Mouse (Mus musculus): ENCODE measurements around the gene Sowahd. TPM values are rescaled to one million over a fixed set of nuclear protein-coding genes. Genes with fewer than 3 reads are reported as not detected.
A peak's percentile ranks its signal among the peaks of the same experiment; 100 is the strongest.

Gene Sowahd
- polyA plus RNA-seq (2016; fragmentation: Nextera tagmentation; extraction: Ambion mirVana): 1.8 and 2.3 TPM in 2 replicates

- H3K4me1 ChIP-seq: peaks cover 12% of the 10 kb centered on the region; the same call in 1 of the 2 replicates
- H3K9me3 ChIP-seq: no peaks in the 10 kb centered on the region
- 9% methylated on average over 38 of the region's 38 CpGs for WGBS
- no peak within 1 kb of the TSS for H3K27ac ChIP-seq
- no peaks in the 10 kb centered on the region for H3K36me3 ChIP-seq
- peak within 1 kb of the TSS; percentile 50 for H3K4me3 ChIP-seq
- peaks cover 86% of the 10 kb centered on the region for H3K27me3 ChIP-seq (ENCODE audit: insufficient read depth, poor library complexity, severe bottlenecking)
- DNase-seq (ENCODE audit: low spot score): no peak
Measured at GRCm38 (mm10) chrX:37048066-37048889, at the start of gene Sowahd. Sowahd (plus strand) TSS chrX:37048845.

DNA sequence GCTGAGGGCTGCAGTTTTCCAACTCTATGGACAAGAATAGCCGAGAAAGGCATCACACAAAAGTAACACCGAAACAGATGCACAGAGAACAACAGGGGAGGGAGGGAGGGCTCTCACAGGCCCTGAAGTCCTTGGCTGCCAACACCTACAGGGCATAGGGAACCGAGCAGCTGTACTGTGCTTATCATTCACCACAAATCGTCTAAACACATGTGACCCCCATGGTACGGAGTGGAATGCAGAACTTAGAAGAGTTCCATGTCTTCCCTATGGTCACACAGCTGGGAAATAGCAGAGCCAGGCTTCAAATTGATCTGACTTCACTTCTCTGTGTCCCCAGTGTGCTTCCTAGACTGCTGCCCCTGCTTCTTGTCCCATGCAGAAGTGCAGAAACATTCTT lies 34.8 kb upstream of the Sowahd start:
- H3K27ac ChIP-seq: no peak overlapping the region
- H3K27me3 ChIP-seq (ENCODE audit: insufficient read depth, poor library complexity, severe bottlenecking): no peaks in the 10 kb centered on the region
- 53% methylated on average over 5 of the region's 5 CpGs for WGBS
- no peak overlapping the region for H3K4me3 ChIP-seq
- H3K36me3 ChIP-seq: no peaks in the 10 kb centered on the region
- no peaks in the 10 kb centered on the region for H3K9me3 ChIP-seq
- no peak for DNase-seq (ENCODE audit: low spot score)
- H3K4me1 ChIP-seq: no peaks in the 10 kb centered on the region

DNA sequence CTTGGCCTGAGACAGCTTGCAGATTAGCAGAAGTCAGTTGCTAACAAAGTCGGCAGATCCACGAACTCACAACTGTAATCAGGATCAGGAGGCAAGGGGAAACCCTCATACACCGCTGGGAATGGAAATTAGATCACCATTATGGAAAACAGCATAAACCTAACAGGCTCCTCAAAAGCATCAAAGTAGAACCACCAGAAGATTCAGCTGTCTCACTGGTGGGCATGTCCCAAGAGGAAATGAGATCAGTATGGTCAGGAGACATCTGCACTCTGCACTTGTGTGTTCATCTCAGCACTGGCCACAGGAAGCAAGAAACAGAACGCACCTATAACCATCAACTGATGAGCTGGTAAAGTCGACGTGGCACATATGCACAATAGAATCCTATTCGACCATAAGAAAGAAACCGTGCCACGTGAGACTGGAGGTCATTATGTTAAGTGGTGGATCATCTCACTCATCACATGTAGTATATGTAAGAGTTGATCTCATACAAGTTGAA lies 30.4 kb upstream of the Sowahd start:
- 81% methylated on average over 9 of the region's 9 CpGs for WGBS
- Histone ChIP-seq H3K27ac (no peak overlapping the region), H3K9me3 (no peaks in the 10 kb centered on the region)

GRCm38 (mm10) chrX:37019045-37019444 lies 29.6 kb upstream of the Sowahd start:
- WGBS: 70% methylated on average over 3 of the region's 3 CpGs
- Histone ChIP-seq H3K27ac (no peak overlapping the region), H3K27me3 (ENCODE audit: insufficient read depth, poor library complexity, severe bottlenecking) (no peaks in the 10 kb centered on the region), H3K36me3 (no peaks in the 10 kb centered on the region), H3K4me1 (no peaks in the 10 kb centered on the region), H3K9me3 (no peaks in the 10 kb centered on the region), H3K4me3 (no peak overlapping the region)
- no peak for DNase-seq (ENCODE audit: low spot score)

More for the DNA sequence above, 30.4 kb upstream of the Sowahd start:
- Histone ChIP-seq H3K4me3 (no peak overlapping the region), H3K4me1 (no peaks in the 10 kb centered on the region), H3K27me3 (ENCODE audit: insufficient read depth, poor library complexity, severe bottlenecking) (no peaks in the 10 kb centered on the region), H3K36me3 (no peaks in the 10 kb centered on the region)
- DNase-seq (ENCODE audit: low spot score): no peak

GRCm38 (mm10) chrX:37022690-37023089 lies 26.0 kb upstream of the Sowahd start:
- DNase-seq (ENCODE audit: low spot score): no peak
- Histone ChIP-seq H3K9me3 (no peaks in the 10 kb centered on the region), H3K4me1 (no peaks in the 10 kb centered on the region), H3K4me3 (no peak overlapping the region), H3K27me3 (ENCODE audit: insufficient read depth, poor library complexity, severe bottlenecking) (no peaks in the 10 kb centered on the region), H3K27ac (no peak overlapping the region), H3K36me3 (no peaks in the 10 kb centered on the region)
- WGBS: 21% methylated on average over 3 of the region's 3 CpGs

DNA sequence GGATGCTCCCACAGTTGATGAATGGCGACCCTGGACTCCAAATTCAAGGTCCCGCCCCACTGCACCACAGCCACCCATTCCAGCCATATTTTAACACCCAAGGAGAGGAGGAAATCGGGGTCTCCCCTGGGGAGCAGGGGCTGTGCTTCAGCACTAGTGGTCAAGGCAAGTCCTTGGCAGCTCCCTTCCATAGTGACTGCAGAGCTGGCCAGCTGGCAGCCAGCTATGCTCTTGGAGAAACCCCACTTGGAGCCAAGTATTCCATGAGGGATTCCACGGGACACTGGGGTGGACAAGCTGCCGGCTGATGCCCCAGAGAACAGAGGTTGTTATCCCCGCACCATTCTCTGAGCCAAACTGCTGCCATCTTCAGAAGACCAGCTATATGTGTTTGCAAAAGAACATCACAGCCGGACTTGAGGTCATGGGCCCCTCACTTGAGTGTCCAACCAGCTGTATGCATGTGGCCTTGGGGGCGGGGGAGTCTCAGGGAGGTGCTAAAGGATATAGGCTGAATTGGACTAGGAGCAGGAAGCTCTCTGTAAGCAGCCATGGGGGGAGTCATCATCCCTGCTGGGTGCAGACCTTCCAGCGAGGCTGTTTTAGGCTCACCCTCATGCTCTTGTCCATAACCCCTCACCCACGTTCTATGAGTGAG lies 24.9 kb upstream of the Sowahd start:
- H3K27ac ChIP-seq: no peak overlapping the region
- H3K4me3 ChIP-seq: no peak overlapping the region
- H3K27me3 ChIP-seq (ENCODE audit: insufficient read depth, poor library complexity, severe bottlenecking): no peaks in the 10 kb centered on the region
- DNase-seq (ENCODE audit: low spot score): no peak
- H3K36me3 ChIP-seq: no peaks in the 10 kb centered on the region
- WGBS: 72% methylated on average over 10 of the region's 10 CpGs
- H3K9me3 ChIP-seq: no peaks in the 10 kb centered on the region
- no peaks in the 10 kb centered on the region for H3K4me1 ChIP-seq

GRCm38 (mm10) chrX:37028378-37028777 lies 20.3 kb upstream of the Sowahd start:
- no peak overlapping the region for H3K4me3 ChIP-seq
- H3K27ac ChIP-seq: no peak overlapping the region
- DNase-seq (ENCODE audit: low spot score): no peak
- no peaks in the 10 kb centered on the region for H3K27me3 ChIP-seq (ENCODE audit: insufficient read depth, poor library complexity, severe bottlenecking)
- H3K9me3 ChIP-seq: no peaks in the 10 kb centered on the region
- H3K4me1 ChIP-seq: no peaks in the 10 kb centered on the region
- H3K36me3 ChIP-seq: no peaks in the 10 kb centered on the region
- 64% methylated on average over 3 of the region's 3 CpGs for WGBS

GRCm38 (mm10) chrX:37042726-37043125 lies 5.9 kb upstream of the Sowahd start:
- no peak overlapping the region for H3K4me3 ChIP-seq
- H3K36me3 ChIP-seq: no peaks in the 10 kb centered on the region
- WGBS: 22% methylated on average over 9 of the region's 9 CpGs
- DNase-seq (ENCODE audit: low spot score): no peak
- H3K4me1 ChIP-seq: no peaks in the 10 kb centered on the region
- peaks cover 31% of the 10 kb centered on the region for H3K27me3 ChIP-seq (ENCODE audit: insufficient read depth, poor library complexity, severe bottlenecking)
- H3K27ac ChIP-seq: no peak overlapping the region
- no peaks in the 10 kb centered on the region for H3K9me3 ChIP-seq

DNA sequence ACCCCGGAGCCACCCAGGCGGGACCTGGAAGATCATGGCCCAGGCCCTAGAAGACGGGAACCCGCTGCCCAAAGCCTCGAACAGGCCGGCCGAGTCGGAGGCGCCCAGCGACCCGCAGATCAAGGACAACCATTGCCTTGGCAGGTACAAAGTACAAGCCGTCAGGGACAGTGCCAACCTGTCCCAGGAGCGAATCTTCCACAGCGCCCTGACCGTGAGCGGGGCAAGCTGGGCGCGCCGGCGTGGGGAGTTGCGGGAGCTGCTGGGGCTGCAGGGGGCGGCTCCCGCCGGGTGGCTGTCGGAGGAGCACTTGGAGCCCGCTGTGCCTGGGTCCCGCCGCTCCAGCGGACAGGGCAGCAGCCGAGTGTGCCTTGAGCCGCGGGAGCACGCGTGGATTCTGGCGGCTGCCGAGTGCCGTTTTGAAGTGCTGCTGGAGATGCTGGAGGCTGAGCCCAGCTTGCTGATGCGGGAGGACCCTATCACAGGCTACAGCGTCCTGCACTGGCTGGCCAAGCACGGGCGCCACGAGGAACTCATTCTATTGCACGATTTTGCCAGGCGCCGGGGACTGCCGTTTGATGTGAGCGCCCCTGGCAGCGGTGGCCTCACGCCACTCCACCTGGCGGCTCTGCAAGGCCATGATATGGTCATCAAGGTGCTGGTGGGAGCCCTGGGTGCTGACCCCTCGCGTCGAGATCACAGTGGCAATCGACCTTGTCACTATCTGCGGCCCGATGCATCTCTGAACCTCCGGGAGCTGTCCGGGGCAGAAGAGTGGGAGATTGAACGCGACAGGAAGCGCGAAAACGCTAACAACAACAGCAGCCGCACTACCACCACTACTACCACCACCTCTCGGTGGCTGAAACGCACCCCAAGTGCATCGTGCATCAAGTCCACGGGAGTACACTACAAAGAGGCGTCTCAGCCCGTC lies 512 bp downstream of the Sowahd start:
- Histone ChIP-seq H3K9me3 (no peaks in the 10 kb centered on the region), H3K4me3 (peak overlapping the region; percentile 50), H3K27me3 (ENCODE audit: insufficient read depth, poor library complexity, severe bottlenecking) (peaks cover 93% of the 10 kb centered on the region), H3K4me1 (peaks cover 12% of the 10 kb centered on the region; the same call in 1 of the 2 replicates), H3K27ac (no peak overlapping the region), H3K36me3 (no peaks in the 10 kb centered on the region)
- 17% methylated on average over 60 of the region's 70 CpGs for WGBS
- no peak for DNase-seq (ENCODE audit: low spot score)

GRCm38 (mm10) chrX:37063902-37064301 lies 15.3 kb downstream of the Sowahd start:
- Histone ChIP-seq H3K4me3 (no peak overlapping the region), H3K36me3 (no peaks in the 10 kb centered on the region), H3K9me3 (no peaks in the 10 kb centered on the region), H3K27ac (no peak overlapping the region), H3K4me1 (no peaks in the 10 kb centered on the region), H3K27me3 (ENCODE audit: insufficient read depth, poor library complexity, severe bottlenecking) (no peaks in the 10 kb centered on the region)
- WGBS: 78% methylated on average over 9 of the region's 9 CpGs
- no peak for DNase-seq (ENCODE audit: low spot score)

- H3K9me3 ChIP-seq: no peaks in the 10 kb centered on the region
- no peak overlapping the region for H3K27ac ChIP-seq
- no peaks in the 10 kb centered on the region for H3K27me3 ChIP-seq (ENCODE audit: insufficient read depth, poor library complexity, severe bottlenecking)
- no peaks in the 10 kb centered on the region for H3K36me3 ChIP-seq
- DNase-seq (ENCODE audit: low spot score): no peak
- no peak overlapping the region for H3K4me3 ChIP-seq
- WGBS: 76% methylated on average over 3 of the region's 3 CpGs
- H3K4me1 ChIP-seq: no peaks in the 10 kb centered on the region
Measured at GRCm38 (mm10) chrX:37067299-37067698, 18.7 kb downstream of the Sowahd start.

- DNase-seq (ENCODE audit: low spot score): no peak
- Histone ChIP-seq H3K9me3 (no peaks in the 10 kb centered on the region), H3K27me3 (ENCODE audit: insufficient read depth, poor library complexity, severe bottlenecking) (no peaks in the 10 kb centered on the region), H3K4me3 (no peak overlapping the region), H3K4me1 (no peaks in the 10 kb centered on the region), H3K36me3 (no peaks in the 10 kb centered on the region), H3K27ac (no peak overlapping the region)
- 78% methylated on average over 5 of the region's 5 CpGs for WGBS
Measured at GRCm38 (mm10) chrX:37068766-37069165, 20.1 kb downstream of the Sowahd start.

Measured in heart, embryonic 10.5 days (tissue).